Mouse (Mus musculus) midbrain, embryonic 10.5 days (tissue): ENCODE data around the gene Nfe2l2. TPM values are rescaled to one million over a fixed set of nuclear protein-coding genes. Genes with fewer than 3 reads are reported as not detected.

Experiments
- DNase-seq: peaks from one replicate; pipeline ENCODE4 v3.0.0-alpha.2; 2017; ENCODE audit warnings: low spot score
- H3K27ac ChIP-seq: fragments of 300-500 bp; sonication (generic); replicated peaks from 2 replicates; pipeline ENCODE4 v1.5.1; 2016; ENCODE audit warnings: mild to moderate bottlenecking
- H3K27me3 ChIP-seq: fragments of 300-500 bp; sonication (generic); 2 replicates; pipeline ENCODE4 v1.6.1; 2016; ENCODE audit warnings: low read depth, mild to moderate bottlenecking; ENCODE audit not compliant: poor library complexity, severe bottlenecking
- H3K36me3 ChIP-seq: fragments of 300-500 bp; sonication (generic); 2 replicates; pipeline ENCODE4 v1.6.1; 2016; ENCODE audit warnings: mild to moderate bottlenecking, moderate library complexity
- H3K4me1 ChIP-seq: fragments of 300-500 bp; sonication (generic); 2 replicates; pipeline ENCODE4 v1.6.1; 2016
- H3K4me3 ChIP-seq: fragments of 300-500 bp; sonication (generic); 2 replicates; pipeline ENCODE4 v1.5.1; 2016; ENCODE audit warnings: mild to moderate bottlenecking, moderate library complexity
- H3K9me3 ChIP-seq: fragments of 300-500 bp; sonication (generic); replicated peaks from 2 replicates; pipeline ENCODE4 v1.6.1; 2016; ENCODE audit warnings: mild to moderate bottlenecking
- WGBS: fragments of 180-500 bp; shearing (Covaris S2); methylation state at CpG from one replicate; pipeline ENCODE4 v1.1.7; 2016; 5-methylcytosine and 5-hydroxymethylcytosine counted together
- polyA plus RNA-seq: library from polyadenylated mRNA; unstranded; fragments of >200 nt; fragmentation: Nextera tagmentation; extraction: Ambion mirVana; gene quantifications from 2 replicates; pipeline ENCODE4 v1.2.1, GENCODE M21; 2016

The Nfe2l2 gene
- polyA plus RNA-seq, 1 experiment from 2014 or later: 27.7 TPM

- Histone ChIP-seq H3K27ac (no peak overlapping the region), H3K4me1 (no peaks in the 10 kb centered on the region), H3K27me3 (no peaks in the 10 kb centered on the region), H3K4me3 (no peak overlapping the region), H3K36me3 (no peaks in the 10 kb centered on the region), H3K9me3 (no peaks in the 10 kb centered on the region)
- 78% methylated on average over 5 of the region's 5 CpGs for WGBS
- DNase-seq: no peak
These were observed 20.5 kb upstream of the Nfe2l2 start for GRCm38 (mm10) chr2:75724863-75725445.

- Histone ChIP-seq H3K4me3 (no peak overlapping the region), H3K27me3 (no peaks in the 10 kb centered on the region), H3K27ac (no peak overlapping the region), H3K4me1 (no peaks in the 10 kb centered on the region), H3K36me3 (no peaks in the 10 kb centered on the region), H3K9me3 (no peaks in the 10 kb centered on the region)
- 93% methylated on average over 8 of the region's 8 CpGs for WGBS
- no peak for DNase-seq
These were observed 19.0 kb upstream of the Nfe2l2 start for GRCm38 (mm10) chr2:75723481-75723880.

- no peak overlapping the region for H3K4me3 ChIP-seq
- no peaks in the 10 kb centered on the region for H3K9me3 ChIP-seq
- H3K27ac ChIP-seq: no peak overlapping the region
- no peaks in the 10 kb centered on the region for H3K27me3 ChIP-seq
- 84% methylated on average over 5 of the region's 5 CpGs for WGBS
- no peak for DNase-seq
- H3K36me3 ChIP-seq: no peaks in the 10 kb centered on the region
- H3K4me1 ChIP-seq: no peaks in the 10 kb centered on the region
These were observed 18.5 kb upstream of the Nfe2l2 start for GRCm38 (mm10) chr2:75722893-75723292.

GRCm38 (mm10) chr2:75720236-75721027 is 16.0 kb upstream of the Nfe2l2 start:
- no peaks in the 10 kb centered on the region for H3K36me3 ChIP-seq
- no peak overlapping the region for H3K4me3 ChIP-seq
- H3K4me1 ChIP-seq: peaks cover 10% of the 10 kb centered on the region
- no peaks in the 10 kb centered on the region for H3K9me3 ChIP-seq
- WGBS: 87% methylated on average over 11 of the region's 11 CpGs
- no peaks in the 10 kb centered on the region for H3K27me3 ChIP-seq
- no peak for DNase-seq
- H3K27ac ChIP-seq: no peak overlapping the region

GRCm38 (mm10) chr2:75719331-75719869 is 15.0 kb upstream of the Nfe2l2 start:
- 76% methylated on average over 3 of the region's 3 CpGs for WGBS
- Histone ChIP-seq H3K9me3 (no peaks in the 10 kb centered on the region), H3K4me3 (no peak overlapping the region), H3K27ac (no peak overlapping the region), H3K27me3 (no peaks in the 10 kb centered on the region), H3K4me1 (peaks cover 10% of the 10 kb centered on the region), H3K36me3 (no peaks in the 10 kb centered on the region)
- no peak for DNase-seq

- H3K27ac ChIP-seq: no peak overlapping the region
- WGBS: 67% methylated on average over 12 of the region's 12 CpGs
- DNase-seq: no peak
These were observed 11.9 kb upstream of the Nfe2l2 start for GRCm38 (mm10) chr2:75716046-75717016.

GRCm38 (mm10) chr2:75714766-75715165 is 10.3 kb upstream of the Nfe2l2 start:
- no peak overlapping the region for H3K27ac ChIP-seq
- no peaks in the 10 kb centered on the region for H3K36me3 ChIP-seq
- 78% methylated on average over 4 of the region's 4 CpGs for WGBS
- H3K4me3 ChIP-seq: no peak overlapping the region
- H3K4me1 ChIP-seq: peaks cover 10% of the 10 kb centered on the region
- DNase-seq: no peak
- H3K9me3 ChIP-seq: no peaks in the 10 kb centered on the region
- no peaks in the 10 kb centered on the region for H3K27me3 ChIP-seq

More at GRCm38 (mm10) chr2:75716046-75717016, 11.9 kb upstream of the Nfe2l2 start:
- H3K27me3 ChIP-seq: no peaks in the 10 kb centered on the region
- H3K9me3 ChIP-seq: no peaks in the 10 kb centered on the region
- H3K36me3 ChIP-seq: no peaks in the 10 kb centered on the region
- peaks cover 10% of the 10 kb centered on the region for H3K4me1 ChIP-seq
- no peak overlapping the region for H3K4me3 ChIP-seq

GRCm38 (mm10) chr2:75713083-75713482 is 8.6 kb upstream of the Nfe2l2 start:
- Histone ChIP-seq H3K4me1 (peaks cover 13% of the 10 kb centered on the region), H3K9me3 (0 out of 2 replicates have a peak, but pooled peaks cover 3% of the 10 kb centered on the region), H3K36me3 (no peaks in the 10 kb centered on the region), H3K27ac (no peak overlapping the region), H3K4me3 (no peak overlapping the region), H3K27me3 (no peaks in the 10 kb centered on the region)
- whole genome bisulfite sequencing: 90% methylated on average over 3 of the region's 3 CpGs
- no peak for DNase-seq

GRCm38 (mm10) chr2:75707420-75707819 is 3.0 kb upstream of the Nfe2l2 start:
- WGBS: 19% methylated on average over 1 of the region's 1 CpGs
- H3K27me3 ChIP-seq: no peaks in the 10 kb centered on the region
- no peak for DNase-seq
- 0 out of 2 replicates have a peak, but pooled peaks cover 3% of the 10 kb centered on the region for H3K9me3 ChIP-seq
- peaks cover 51% of the 10 kb centered on the region for H3K4me1 ChIP-seq
- no peak overlapping the region for H3K4me3 ChIP-seq
- H3K27ac ChIP-seq: no peak overlapping the region
- H3K36me3 ChIP-seq: no peaks in the 10 kb centered on the region

GRCm38 (mm10) chr2:75706435-75706834 is 2.0 kb upstream of the Nfe2l2 start:
- 0 out of 2 replicates have a peak, but pooled peaks cover 3% of the 10 kb centered on the region for H3K9me3 ChIP-seq
- H3K4me1 ChIP-seq: peaks cover 60% of the 10 kb centered on the region
- DNase-seq: no peak
- 82% methylated on average over 5 of the region's 5 CpGs for WGBS
- H3K36me3 ChIP-seq: no peaks in the 10 kb centered on the region
- H3K27ac ChIP-seq: no peak overlapping the region
- no peaks in the 10 kb centered on the region for H3K27me3 ChIP-seq
- H3K4me3 ChIP-seq: no peak overlapping the region

- H3K36me3 ChIP-seq: no peaks in the 10 kb centered on the region
- H3K9me3 ChIP-seq: 0 out of 2 replicates have a peak, but pooled peaks cover 3% of the 10 kb centered on the region
- peaks cover 72% of the 10 kb centered on the region for H3K4me1 ChIP-seq
- no peaks in the 10 kb centered on the region for H3K27me3 ChIP-seq
- peak overlapping the region; percentile 94 for H3K27ac ChIP-seq
- DNase-seq: no peak
- H3K4me3 ChIP-seq: peak overlapping the region; percentile 68
- WGBS: 33% methylated on average over 19 of the region's 19 CpGs
These were observed 816 bp upstream of the Nfe2l2 start for GRCm38 (mm10) chr2:75705162-75705752.
